Mouse (Mus musculus) lung, embryonic 15.5 days (tissue): ENCODE measurements around the gene AI467606. TPM values are rescaled to one million over a fixed set of nuclear protein-coding genes. Genes with fewer than 3 reads are reported as not detected.

Experiments
- ATAC-seq: fragments of 200-750 bp; cut with Nextera tagmentation; 2 replicates; pipeline ENCODE4 v1.8.0; 2017; ENCODE audit warnings: moderate number of reproducible peaks, borderline replicate concordance; ENCODE audit not compliant: low FRiP score, low TSS enrichment; ENCODE audit errors: extremely low read depth
- H3K27ac ChIP-seq: fragments of 300-500 bp; sonication (generic); 2 replicates; pipeline ENCODE4 v1.5.1; 2015; ENCODE audit warnings: moderate library complexity, mild to moderate bottlenecking, inconsistent platforms
- H3K27me3 ChIP-seq: fragments of 300-500 bp; sonication (generic); 2 replicates; pipeline ENCODE4 v1.6.1; 2015; ENCODE audit warnings: inconsistent platforms
- H3K36me3 ChIP-seq: fragments of 300-500 bp; sonication (generic); 2 replicates; pipeline ENCODE4 v1.6.1; 2015; ENCODE audit warnings: inconsistent platforms
- H3K4me1 ChIP-seq: fragments of 300-500 bp; sonication (generic); 2 replicates; pipeline ENCODE4 v1.6.1; 2015; ENCODE audit warnings: inconsistent platforms
- H3K4me2 ChIP-seq: fragments of 300-500 bp; sonication (generic); 2 replicates; pipeline ENCODE4 v1.6.1; 2015; ENCODE audit warnings: inconsistent platforms, mild to moderate bottlenecking, moderate library complexity
- H3K4me3 ChIP-seq: fragments of 300-500 bp; sonication (generic); 2 replicates; pipeline ENCODE4 v1.5.1; 2015; ENCODE audit warnings: mild to moderate bottlenecking, inconsistent platforms
- H3K9ac ChIP-seq: fragments of 300-500 bp; sonication (generic); 2 replicates; pipeline ENCODE4 v1.6.1; 2015; ENCODE audit warnings: inconsistent platforms
- H3K9me3 ChIP-seq: fragments of 300-500 bp; sonication (generic); 2 replicates; pipeline ENCODE4 v1.6.1; 2016; ENCODE audit warnings: inconsistent platforms
- WGBS: fragments of 180-500 bp; shearing (Covaris S2); methylation state at CpG from one replicate; pipeline ENCODE4 v1.1.7; 2015; 5-methylcytosine and 5-hydroxymethylcytosine counted together
- microRNA-seq: library from miRNA; unstranded; fragments of <30 nt; microRNA quantifications from one replicate; pipeline ENCODE4, GENCODE M21; 2016
- polyA plus RNA-seq: library from polyadenylated mRNA; unstranded; fragments of >200 nt; fragmentation: Nextera tagmentation; extraction: Ambion mirVana; gene quantifications from 2 replicates; pipeline ENCODE4 v1.2.1, GENCODE M21; 2015

The AI467606 gene
- polyA plus RNA-seq, 1 experiment from 2014 or later = 10.1 TPM

DNA sequence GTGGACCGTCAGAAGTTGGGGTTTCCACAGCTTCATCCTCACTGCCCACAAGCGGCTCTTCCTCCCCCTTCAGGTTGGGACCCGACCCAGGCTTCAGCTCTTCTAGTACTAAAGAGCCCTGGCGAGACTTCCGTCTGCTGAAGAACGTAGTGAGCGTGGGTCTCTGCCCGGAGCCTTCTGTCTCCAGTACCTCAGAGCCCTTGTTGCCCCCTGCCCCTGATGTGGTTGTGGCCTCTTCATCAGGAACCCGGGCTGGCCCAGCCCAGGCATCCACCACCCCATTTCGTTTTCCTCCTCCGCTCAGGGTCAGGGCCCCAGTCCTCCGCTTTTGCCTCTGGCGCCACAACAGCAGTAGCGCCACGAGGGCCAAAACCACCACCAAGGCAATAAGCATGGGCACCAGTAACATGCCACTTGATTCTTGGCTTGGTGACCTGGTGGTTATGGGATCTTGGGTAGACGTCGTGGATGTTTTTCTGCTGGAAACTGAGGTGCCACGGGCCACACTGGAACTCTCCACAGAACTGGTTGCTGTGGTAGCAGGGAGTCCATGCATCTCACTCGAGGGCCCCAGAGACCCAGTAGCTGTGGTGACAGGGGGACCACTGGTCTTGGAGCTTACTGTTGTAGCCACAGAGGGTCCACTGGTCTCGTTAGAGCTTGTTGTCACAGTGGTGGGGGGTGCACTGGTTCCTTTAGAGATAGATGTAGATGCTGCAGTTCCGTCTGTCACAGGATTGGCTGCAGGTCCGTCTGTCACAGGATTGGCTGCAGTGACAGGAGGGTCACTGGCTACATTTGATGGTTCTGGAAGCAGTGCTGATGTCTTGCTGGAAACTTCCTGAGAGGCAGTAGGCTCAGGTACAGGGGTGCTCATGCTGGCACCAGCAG, 45.3 kb downstream of the AI467606 start:
- Histone ChIP-seq H3K27me3 (no peaks in the 10 kb centered on the region), H3K9me3 (no peaks in the 10 kb centered on the region), H3K4me2 (no peak overlapping the region), H3K9ac (no peak overlapping the region), H3K4me1 (no peaks in the 10 kb centered on the region), H3K36me3 (no peaks in the 10 kb centered on the region), H3K27ac (no peak overlapping the region), H3K4me3 (no peak overlapping the region)
- WGBS = 77% methylated on average over 22 of the region's 22 CpGs
- no peak for ATAC-seq

DNA sequence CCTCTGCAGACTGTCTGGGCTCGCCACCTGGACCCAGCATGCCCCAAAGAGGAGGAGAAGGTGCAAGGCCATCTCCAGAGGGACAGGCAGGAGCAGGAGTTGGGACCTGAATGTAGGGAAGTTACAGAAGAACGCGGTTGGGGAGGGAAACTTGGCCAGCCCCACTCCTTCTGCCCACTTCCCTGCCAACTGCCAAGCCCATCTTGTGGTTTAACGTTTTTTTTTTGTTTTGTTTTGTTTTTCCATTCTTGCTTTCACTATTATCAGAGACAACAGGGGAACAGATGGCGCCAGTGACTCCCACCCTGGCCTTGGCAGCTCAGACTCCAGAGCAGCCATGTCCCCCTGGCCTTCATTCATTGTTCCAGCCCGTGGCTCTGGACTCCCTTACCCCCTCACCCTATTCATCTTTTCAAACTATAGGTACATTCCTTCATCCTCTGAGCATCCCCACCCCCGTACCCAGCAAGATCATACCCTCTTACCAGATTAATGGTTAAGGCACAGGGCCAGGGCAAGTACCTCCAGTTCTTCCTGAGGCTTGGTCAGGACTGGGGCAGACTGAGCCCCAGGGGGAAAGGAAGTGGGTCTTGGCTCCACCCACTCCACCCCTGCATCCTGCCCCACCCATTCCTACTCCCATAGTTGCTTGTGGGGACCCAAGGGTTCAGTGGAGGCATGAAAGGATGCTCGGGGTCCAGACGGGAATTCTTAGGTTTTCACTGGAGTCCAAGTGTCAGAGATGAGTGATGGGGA, 46.3 kb downstream of the AI467606 start, which contains the start of gene Spn:
Spn (minus strand) TSS at position 562 of the 756 bp plus-strand sequence.
- Histone ChIP-seq H3K27me3 (no peaks in the 10 kb centered on the region), H3K36me3 (no peaks in the 10 kb centered on the region), H3K4me1 (no peaks in the 10 kb centered on the region), H3K9me3 (no peaks in the 10 kb centered on the region), H3K4me3 (no peak within 1 kb of the TSS), H3K9ac (no peak within 1 kb of the TSS), H3K4me2 (no peak within 1 kb of the TSS), H3K27ac (no peak within 1 kb of the TSS)
- 50% methylated on average over 9 of the region's 9 CpGs for WGBS
- ATAC-seq = no peak; the same call in 1 of the 2 replicates

DNA sequence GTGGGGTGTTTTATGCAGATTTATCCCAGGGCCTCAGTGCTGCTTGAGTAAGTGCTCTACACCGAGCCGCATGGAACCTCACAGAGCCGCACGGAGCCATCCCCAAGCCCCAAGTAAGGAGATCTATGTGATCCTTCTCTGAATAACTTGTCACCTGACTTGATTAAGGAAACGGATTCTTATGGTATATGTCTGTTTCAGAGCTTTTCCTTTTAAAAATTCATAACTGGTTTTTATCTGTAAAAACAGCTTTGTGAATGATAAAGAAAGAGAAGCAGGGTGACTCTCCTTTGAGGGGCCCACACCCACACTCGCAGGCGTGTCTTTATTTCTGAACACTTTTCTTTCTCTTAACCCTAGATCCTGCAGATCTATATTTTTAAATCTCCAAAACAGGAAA, 47.9 kb downstream of the AI467606 start:
- H3K4me3 ChIP-seq = no peak overlapping the region

DNA sequence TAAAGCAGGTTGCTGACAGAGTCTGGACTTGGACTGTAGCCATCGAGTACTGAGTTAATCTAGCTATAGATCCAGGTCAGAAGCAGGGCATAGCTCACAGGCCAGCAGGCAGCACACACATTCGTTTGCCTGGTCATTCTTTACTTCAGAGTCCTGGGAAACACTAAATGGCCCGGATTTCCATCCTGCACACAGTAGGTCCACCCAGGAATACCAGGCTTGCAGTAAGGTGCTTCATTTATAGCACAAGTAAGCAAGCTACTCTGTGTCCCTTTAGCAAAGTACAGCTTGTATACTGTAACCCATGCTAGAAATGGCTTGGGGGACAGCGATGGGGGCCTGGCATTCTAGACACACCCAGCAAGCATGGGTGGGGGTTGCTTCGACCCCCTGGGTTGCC, 48.4 kb downstream of the AI467606 start:
- no peak overlapping the region for H3K4me2 ChIP-seq
- no peak overlapping the region for H3K4me3 ChIP-seq
- H3K36me3 ChIP-seq = no peaks in the 10 kb centered on the region
- no peaks in the 10 kb centered on the region for H3K9me3 ChIP-seq
- H3K27ac ChIP-seq = no peak overlapping the region
- H3K9ac ChIP-seq = no peak overlapping the region
- H3K4me1 ChIP-seq = no peaks in the 10 kb centered on the region
- 46% methylated on average over 5 of the region's 5 CpGs for WGBS
- H3K27me3 ChIP-seq = no peaks in the 10 kb centered on the region
- no peak for ATAC-seq

More for the DNA sequence above, 47.9 kb downstream of the AI467606 start:
- Histone ChIP-seq H3K4me1 (no peaks in the 10 kb centered on the region), H3K36me3 (no peaks in the 10 kb centered on the region), H3K27me3 (no peaks in the 10 kb centered on the region), H3K9me3 (no peaks in the 10 kb centered on the region), H3K4me2 (no peak overlapping the region), H3K27ac (no peak overlapping the region), H3K9ac (no peak overlapping the region)
- no peak for ATAC-seq
- WGBS = 88% methylated on average over 7 of the region's 7 CpGs

DNA sequence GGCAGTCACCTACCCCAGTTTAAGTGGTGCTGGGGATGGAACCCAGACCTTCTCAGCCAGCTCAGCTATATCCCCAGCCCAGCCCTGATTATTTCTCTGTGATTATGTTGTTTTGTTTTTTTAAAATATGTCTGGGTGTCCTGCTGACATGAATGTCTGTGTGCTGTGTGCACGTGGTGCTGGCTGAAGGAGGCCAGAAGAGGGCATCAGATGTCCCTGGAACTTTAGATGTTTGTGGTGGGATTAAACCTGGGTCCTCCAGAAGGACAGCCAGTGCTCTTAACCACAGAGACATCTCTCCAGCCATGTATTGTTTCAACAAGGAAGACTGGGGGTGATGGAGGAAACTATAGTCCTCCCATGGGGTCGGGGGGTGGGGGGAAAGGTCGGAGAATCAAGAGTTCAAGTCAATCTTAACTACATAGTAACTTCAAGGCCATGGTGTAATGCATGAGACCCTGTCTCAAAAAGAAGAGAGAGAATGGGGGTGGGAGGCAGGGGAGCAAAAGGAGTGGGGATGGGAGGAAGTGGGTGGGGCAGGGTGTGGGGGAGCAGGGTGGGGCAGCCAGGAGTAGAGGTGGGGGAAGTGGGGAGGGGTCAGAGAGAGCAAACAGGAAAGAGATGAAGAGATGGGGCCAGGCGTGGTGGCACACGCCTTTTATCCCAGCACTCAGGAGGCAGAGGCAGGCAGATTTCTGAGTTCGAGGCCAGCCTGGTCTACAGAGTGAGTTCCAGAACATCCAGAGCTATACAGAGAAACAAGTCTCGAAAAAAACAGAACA, 49.7 kb downstream of the AI467606 start:
- WGBS = 58% methylated on average over 7 of the region's 7 CpGs
- H3K27ac ChIP-seq = no peak overlapping the region
- no peak for ATAC-seq
- no peaks in the 10 kb centered on the region for H3K4me1 ChIP-seq
- no peaks in the 10 kb centered on the region for H3K27me3 ChIP-seq
- no peak overlapping the region for H3K4me2 ChIP-seq
- H3K36me3 ChIP-seq = no peaks in the 10 kb centered on the region
- H3K9me3 ChIP-seq = no peaks in the 10 kb centered on the region
- H3K4me3 ChIP-seq = no peak overlapping the region
- H3K9ac ChIP-seq = no peak overlapping the region

DNA sequence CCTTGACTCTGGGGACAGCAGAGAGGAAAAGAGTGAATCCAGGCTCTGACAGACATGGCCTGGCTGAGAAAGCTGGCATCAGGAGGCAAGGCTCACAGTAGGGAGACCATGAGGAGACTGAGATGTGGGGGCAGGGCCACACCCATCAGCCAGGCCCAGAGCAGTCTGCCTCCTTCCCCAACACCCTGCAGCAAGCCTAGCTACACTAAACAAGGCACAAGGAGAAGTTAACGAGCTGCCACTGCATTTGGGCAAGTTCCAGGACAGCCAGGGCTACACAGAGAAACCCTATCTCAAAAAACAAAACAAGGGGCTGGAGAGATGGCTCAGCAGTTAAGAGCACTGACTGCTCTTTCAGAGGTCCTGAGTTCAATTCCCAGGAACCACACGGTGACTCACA, 51.1 kb downstream of the AI467606 start:
- Histone ChIP-seq H3K4me2 (no peak overlapping the region), H3K9ac (no peak overlapping the region), H3K27me3 (no peaks in the 10 kb centered on the region), H3K36me3 (no peaks in the 10 kb centered on the region), H3K4me3 (no peak overlapping the region), H3K27ac (no peak overlapping the region), H3K4me1 (no peaks in the 10 kb centered on the region), H3K9me3 (no peaks in the 10 kb centered on the region)
- no peak for ATAC-seq
- WGBS = 33% methylated on average over 2 of the region's 2 CpGs

DNA sequence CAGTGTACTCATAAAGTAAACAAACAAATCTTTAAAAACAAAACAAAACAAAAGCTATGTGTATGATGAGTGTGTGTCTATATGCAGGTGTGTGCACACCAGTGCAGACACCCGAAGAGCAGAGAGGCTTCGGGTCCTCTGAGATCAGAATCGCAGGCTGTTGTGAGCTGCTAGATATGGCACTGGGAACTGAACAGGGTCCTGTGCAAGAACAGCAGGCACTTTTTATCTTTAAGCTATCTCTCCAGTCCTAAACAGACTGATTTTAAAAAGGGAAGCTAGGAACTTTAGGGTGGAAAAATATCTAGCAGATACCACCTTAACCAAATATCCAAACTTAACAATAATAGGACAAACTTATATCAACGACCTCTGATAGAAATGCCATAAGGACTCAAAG, 51.5 kb downstream of the AI467606 start:
- no peak overlapping the region for H3K27ac ChIP-seq
- H3K4me1 ChIP-seq = peaks cover 3% of the 10 kb centered on the region
- no peak for ATAC-seq
- H3K4me3 ChIP-seq = no peak overlapping the region
- WGBS = 79% methylated on average over 4 of the region's 4 CpGs
- H3K36me3 ChIP-seq = no peaks in the 10 kb centered on the region
- no peak overlapping the region for H3K9ac ChIP-seq
- H3K4me2 ChIP-seq = no peak overlapping the region
- no peaks in the 10 kb centered on the region for H3K9me3 ChIP-seq
- H3K27me3 ChIP-seq = no peaks in the 10 kb centered on the region

Small RNA genes lying within 50 kb of the gene (microRNA-seq; reads per million reads assigned to microRNA genes)
- gene Gm44343 = not detected

Other genes starting within 250 kb of the AI467606 start
- 0.81 and 1.1 TPM in 2 replicates for gene Doc2a, start 243.9 kb upstream of the AI467606 start, polyA plus RNA-seq
- gene Hirip3, start 229.4 kb upstream of the AI467606 start, polyA plus RNA-seq = 31.6 and 34.4 TPM in 2 replicates
- gene Ino80e, start 229.0 kb upstream of the AI467606 start, polyA plus RNA-seq = 76.6 and 78.3 TPM in 2 replicates
- 48.0 and 55.0 TPM in 2 replicates for gene Taok2, start 206.7 kb upstream of the AI467606 start, polyA plus RNA-seq
- gene Tmem219, start 168.4 kb upstream of the AI467606 start, polyA plus RNA-seq = 31.6 and 32.9 TPM in 2 replicates
- gene Kctd13, start 162.5 kb upstream of the AI467606 start, polyA plus RNA-seq = 13.6 and 15.0 TPM in 2 replicates
- 0.09 TPM in 1 of 2 replicates, not detected in the other for gene Asphd1, start 141.8 kb upstream of the AI467606 start, polyA plus RNA-seq
- gene Sez6l2, start 140.8 kb upstream of the AI467606 start, polyA plus RNA-seq = 0.16 and 0.89 TPM in 2 replicates
- gene Cdipt, start 115.4 kb upstream of the AI467606 start, polyA plus RNA-seq = 110 and 117 TPM in 2 replicates
- 1.3 and 2.1 TPM in 2 replicates for gene Cdiptos, start 115.3 kb upstream of the AI467606 start, polyA plus RNA-seq
- 13.0 and 13.9 TPM in 2 replicates for gene Mvp, start 76.7 kb upstream of the AI467606 start, polyA plus RNA-seq
- gene Pagr1b, start 74.9 kb upstream of the AI467606 start, polyA plus RNA-seq = not detected in 2 replicates
- gene Pagr1a, start 74.0 kb upstream of the AI467606 start, polyA plus RNA-seq = 63.5 and 86.1 TPM in 2 replicates
- gene Gm42742, start 70.3 kb upstream of the AI467606 start, polyA plus RNA-seq = 23.7 and 46.1 TPM in 2 replicates
- 3.0 and 3.9 TPM in 2 replicates for gene Prrt2, start 70.1 kb upstream of the AI467606 start, polyA plus RNA-seq
- 73.0 and 73.3 TPM in 2 replicates for gene Maz, start 64.3 kb upstream of the AI467606 start, polyA plus RNA-seq
- gene Kif22, start 48.9 kb upstream of the AI467606 start, polyA plus RNA-seq = 158 and 165 TPM in 2 replicates
- not detected in 2 replicates for gene Zg16, start 4.0 kb upstream of the AI467606 start, polyA plus RNA-seq
- gene Qprt, start 30.9 kb downstream of the AI467606 start, polyA plus RNA-seq = 0.64 and 1.0 TPM in 2 replicates
- 0.24 and 0.47 TPM in 2 replicates for gene Spn, start 46.5 kb downstream of the AI467606 start, polyA plus RNA-seq
- 61.7 and 63.6 TPM in 2 replicates for gene Cd2bp2, start 104.7 kb downstream of the AI467606 start, polyA plus RNA-seq
- gene Tbc1d10b, start 117.1 kb downstream of the AI467606 start, polyA plus RNA-seq = 27.0 and 29.8 TPM in 2 replicates
- gene Mylpf, start 117.5 kb downstream of the AI467606 start, polyA plus RNA-seq = 14.0 and 21.2 TPM in 2 replicates
- gene Zfp553, start 141.7 kb downstream of the AI467606 start, polyA plus RNA-seq = 36.8 and 37.4 TPM in 2 replicates
- 21.7 and 28.9 TPM in 2 replicates for gene Sept1, start 141.8 kb downstream of the AI467606 start, polyA plus RNA-seq
- 61.9 and 63.0 TPM in 2 replicates for gene Zfp771, start 152.9 kb downstream of the AI467606 start, polyA plus RNA-seq
- 161 and 190 TPM in 2 replicates for gene Dctpp1, start 169.3 kb downstream of the AI467606 start, polyA plus RNA-seq
- 66.9 and 69.3 TPM in 2 replicates for gene Sephs2, start 182.7 kb downstream of the AI467606 start, polyA plus RNA-seq
- 1.4 and 2.3 TPM in 2 replicates for gene Itgal, start 204.9 kb downstream of the AI467606 start, polyA plus RNA-seq